Mouse (Mus musculus) CH12.LX (cell line): ENCODE data around the gene A630010A05Rik. TPM values are rescaled to one million over a fixed set of nuclear protein-coding genes. Genes with fewer than 3 reads are reported as not detected.

ENCODE experiments used
- polyA plus RNA-seq: library from polyadenylated mRNA; unstranded; fragments of >175 nt; gene quantifications from 2 replicates; pipeline ENCODE4 v1.2.1, GENCODE M21; 2012; ENCODE audit warnings: low read depth; ENCODE audit not compliant: insufficient read length
- total RNA-seq, 2 experiments: library from RNA; depleted of rRNA; stranded (reverse); fragments of 300-350 nt in 1 of 2; fragments of >200 nt in 1 of 2; gene quantifications; 2 replicates each; pipeline ENCODE4 v1.2.3; 2012 to 2014

The A630010A05Rik gene
- total and polyA plus RNA-seq, 3 experiments = not detected

Other genes with a start within 250 kb of the A630010A05Rik start
- gene Fopnl, start 244.9 kb upstream of the A630010A05Rik start, total RNA-seq (2012; rRNA removed) = 32.8 and 38.5 TPM in 2 replicates
- 153 and 159 TPM in 2 replicates for gene Fopnl, start 244.9 kb upstream of the A630010A05Rik start, total RNA-seq (2014; rRNA removed)
- 54.9 and 56.8 TPM in 2 replicates for gene Fopnl, start 244.9 kb upstream of the A630010A05Rik start, polyA plus RNA-seq
- 36.3 and 37.4 TPM in 2 replicates for gene Abcc1, start 200.8 kb upstream of the A630010A05Rik start, total RNA-seq (2012; rRNA removed)
- 26.5 and 30.2 TPM in 2 replicates for gene Abcc1, start 200.8 kb upstream of the A630010A05Rik start, total RNA-seq (2014; rRNA removed)
- 42.2 and 49.7 TPM in 2 replicates for gene Abcc1, start 200.8 kb upstream of the A630010A05Rik start, polyA plus RNA-seq